Mouse (Mus musculus) megakaryocyte, embryonic 14.5 days (primary cell): ENCODE measurements around the gene Fam166a.

Experiments
- FLI1 ChIP-seq: IDR thresholded peaks from 2 replicates; pipeline ENCODE4 v1.6.1; 2012; ENCODE audit warnings: low read length, inconsistent platforms, mixed read lengths
- GATA1 ChIP-seq: IDR thresholded peaks from 3 replicates; pipeline ENCODE4 v1.6.1; 2012; ENCODE audit warnings: mixed read lengths, low read length, inconsistent platforms, borderline replicate concordance

GRCm38 (mm10) chr2:25181891-25182397 lies 36.6 kb upstream of the Fam166a start:
- TF ChIP-seq GATA1 (no peak), FLI1 (no peak)
